Mouse (Mus musculus) thymus, adult 2 months (tissue): ENCODE measurements around the gene Hivep1.

Experiments
- CTCF ChIP-seq: fragments of 200-500 bp; IDR thresholded peaks from 2 replicates; pipeline ENCODE4 v1.5.1; 2012; ENCODE audit warnings: mild to moderate bottlenecking, control low read depth, low read length, moderate library complexity, borderline replicate concordance; ENCODE audit not compliant: control insufficient read depth, poor library complexity, insufficient read depth; ENCODE audit errors: extremely low read depth
- POLR2A ChIP-seq: fragments of 200-500 bp; IDR thresholded peaks from 2 replicates; pipeline ENCODE4 v1.6.1; 2012; ENCODE audit warnings: mild to moderate bottlenecking, low read length, control low read depth, moderate library complexity; ENCODE audit not compliant: control insufficient read depth, poor library complexity, insufficient read depth; ENCODE audit errors: extremely low read depth

DNA sequence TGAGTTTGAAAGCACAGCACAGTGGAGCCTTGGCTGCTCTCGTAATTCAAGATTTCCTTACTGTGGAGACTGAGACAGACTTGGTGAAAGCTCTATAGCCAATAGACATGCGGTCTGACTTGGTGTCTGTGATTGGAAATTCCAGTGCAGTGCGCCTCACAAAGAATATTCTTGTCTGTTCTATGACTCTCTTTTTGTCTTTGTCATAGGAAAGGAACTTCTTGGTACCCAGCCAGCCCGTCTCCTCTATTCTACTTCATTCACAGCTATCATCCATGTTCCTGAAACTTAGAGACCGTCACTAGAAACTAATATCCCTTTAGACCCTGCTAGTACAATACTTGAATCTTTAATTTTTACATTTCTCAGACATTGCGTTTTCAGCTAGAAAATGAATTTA, 64.5 kb downstream of the Hivep1 start:
- TF ChIP-seq CTCF (no peak), POLR2A (no peak)
